Mouse (Mus musculus) c-Kit-negative CD71-positive TER-119-positive erythroid progenitor cells, embryonic 14.5 days (primary cell): ENCODE measurements around the gene Vmn2r35.
"Not testable (repeated sequence)": the region's sequence is repeated elsewhere in the genome, so short reads cannot be mapped to it uniquely, and the experiment has no call there.

Experiments
- DNase-seq: peaks from one replicate; pipeline ENCODE4 v3.0.0-alpha.2; 2013; ENCODE audit warnings: low read depth, low spot score

The Vmn2r35 gene

GRCm38 (mm10) chr7:7819767-7820166 is at the start of gene Vmn2r35:
Gene Vmn2r35, minus strand, starts transcription at chr7:7819867.
- DNase-seq = not testable (repeated sequence)

- DNase-seq = not testable (repeated sequence)
These were observed 25.5 kb downstream of the Vmn2r35 start for GRCm38 (mm10) chr7:7794196-7794595.
